ENCODE assay signal across 9 mouse cellular contexts in the genomic region with DNA sequence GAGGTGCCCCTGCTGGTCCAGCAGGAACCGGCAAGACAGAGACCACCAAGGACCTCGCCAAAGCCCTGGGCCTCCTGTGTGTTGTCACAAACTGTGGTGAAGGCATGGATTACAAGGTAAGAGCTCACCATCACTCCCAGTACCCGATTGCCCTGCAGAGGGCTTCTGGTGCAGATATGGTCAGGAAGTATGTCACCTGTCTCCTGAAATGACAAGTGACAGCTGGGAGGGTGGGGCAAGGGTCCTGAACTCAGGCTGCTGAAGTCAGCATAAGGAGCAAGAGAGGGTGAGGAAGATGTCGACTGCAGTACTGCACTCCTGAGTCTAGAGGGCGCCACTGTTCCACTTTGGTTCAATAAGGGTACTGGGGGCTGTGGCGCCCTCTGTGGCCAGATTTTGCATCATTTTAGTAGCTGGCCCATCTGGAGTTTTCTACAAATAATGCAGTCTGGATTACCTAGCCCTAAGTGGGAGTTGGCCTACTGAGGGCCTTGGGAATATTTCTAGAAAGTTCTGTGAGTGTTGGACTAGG. TPM values are rescaled to one million over a fixed set of nuclear protein-coding genes. Genes with fewer than 3 reads are reported as not detected.
DNase-seq lines count a peak whose midpoint lies in the region; ATAC-seq and TF ChIP-seq lines count a peak whose summit lies in the region.
"Had no signal": no experiment of that assay in that cellular context is flagged by ENCODE, and none has a peak within 500 bp of the region (broad histone marks: within the 10 kb centered on the region; RNA-seq: fewer than 3 reads in every experiment).

No protein-coding gene starts in this region.

- no peak for TF ChIP-seq POLR2A in myocyte (IDR thresholded peaks at IDR 0.05; ENCODE audit: insufficient read length, low read depth)

- no peak for ATAC-seq in intestine, embryonic 14.5 days (replicated peaks; ENCODE audit: low FRiP score, low TSS enrichment, low read depth)
- ATAC-seq in intestine, embryonic 15.5 days: no peak

- no peak overlapping the region for H3K4me2 ChIP-seq in intestine, embryonic 14.5 days (ENCODE audit: low read length)
- H3K4me2 ChIP-seq in intestine, embryonic 15.5 days (replicated peaks): no peak overlapping the region
- no peak overlapping the region for H3K4me2 ChIP-seq in myocyte (ENCODE audit: low read depth)

- no peaks in the 10 kb centered on the region for H3K9me3 ChIP-seq in intestine, embryonic 14.5 days (ENCODE audit: control insufficient read depth, low read length)
- H3K9me3 ChIP-seq in intestine, embryonic 15.5 days: no peaks in the 10 kb centered on the region
- no peaks in the 10 kb centered on the region for H3K9me3 ChIP-seq in ES-E14 (ENCODE audit: control insufficient read depth, insufficient read depth, low read depth, low read length)

- H3ac ChIP-seq in myocyte (ENCODE audit: control insufficient read depth, insufficient read length): no peak overlapping the region

- H3K27ac ChIP-seq in intestine, embryonic 14.5 days (ENCODE audit: low read depth): no peak overlapping the region
- H3K27ac ChIP-seq in intestine, embryonic 15.5 days: no peak overlapping the region
- no peak overlapping the region for H3K27ac ChIP-seq in ES-E14 (ENCODE audit: insufficient read depth, low read depth, low read length, poor library complexity, severe bottlenecking)
- H3K27ac ChIP-seq in gastrocnemius, adult 2 months: no peak overlapping the region

- intact Hi-C loops in gastrocnemius, adult 2 months (cut with DNase I): loop anchor here (2.0 kb wide), 1 partner anchor 92 kb away; no protein-coding TSS in a partner anchor

- no peaks in the 10 kb centered on the region for H3K4me1 ChIP-seq in intestine, embryonic 14.5 days (replicated peaks; ENCODE audit: control insufficient read depth, insufficient read depth, low read length)
- H3K4me1 ChIP-seq in intestine, embryonic 15.5 days (replicated peaks): no peaks in the 10 kb centered on the region
- H3K4me1 ChIP-seq in ES-E14 (ENCODE audit: control insufficient read depth in 2 of 2, insufficient read depth in 2 of 2, low read length in 2 of 2, poor library complexity in 1 of 2): peaks cover 0 to 2% of the 10 kb centered on the region in 2 experiments; a peak in 1 of 4 replicates

- H3K79me2 ChIP-seq in myocyte (ENCODE audit: control insufficient read depth, insufficient read depth): no peaks in the 10 kb centered on the region

- no peaks in the 10 kb centered on the region for H3K27me3 ChIP-seq in intestine, embryonic 14.5 days (replicated peaks; ENCODE audit: control insufficient read depth, insufficient read depth, low read length)
- H3K27me3 ChIP-seq in intestine, embryonic 15.5 days (replicated peaks): no peaks in the 10 kb centered on the region
- no peaks in the 10 kb centered on the region for H3K27me3 ChIP-seq in myocyte (ENCODE audit: control insufficient read depth, insufficient read depth, insufficient read length)

- H3K9ac ChIP-seq in intestine, embryonic 14.5 days (ENCODE audit: low read length): no peak overlapping the region
- no peak overlapping the region for H3K9ac ChIP-seq in intestine, embryonic 15.5 days
- H3K9ac ChIP-seq in ES-E14 (ENCODE audit: insufficient read depth, low read depth, low read length, poor library complexity, severe bottlenecking): no peak overlapping the region

- H3K36me3 ChIP-seq in intestine, embryonic 14.5 days (ENCODE audit: control insufficient read depth, insufficient read depth, low read length): no peaks in the 10 kb centered on the region
- no peaks in the 10 kb centered on the region for H3K36me3 ChIP-seq in intestine, embryonic 15.5 days
- no peaks in the 10 kb centered on the region for H3K36me3 ChIP-seq in ES-E14 (ENCODE audit: control insufficient read depth, insufficient read depth, low read length, poor library complexity, severe bottlenecking)
- H3K36me3 ChIP-seq in myocyte (ENCODE audit: control insufficient read depth, insufficient read depth): no peaks in the 10 kb centered on the region

- 59% methylated on average over 6 of the region's 6 CpGs for WGBS in intestine, embryonic 14.5 days
- WGBS in intestine, embryonic 15.5 days: 56% methylated on average over 6 of the region's 6 CpGs

- in situ Hi-C loops in ES-E14 (cut with MboI; ENCODE audit: low sequenced_read_pairs in 2 of 2, unreplicated experiment in 2 of 2): no loop called here

- DNase-seq in intestine, embryonic 14.5 days (ENCODE audit: low spot score): peak; percentile 75
- peak; percentile 88 for DNase-seq in ES-E14 (ENCODE audit: low read depth, low spot score)
- peak; percentile 75 for DNase-seq in cerebellum, adult 11 months
- peak; percentile 54 for DNase-seq in gastrocnemius, adult 2 months
- peak; percentile 9 to 11 for DNase-seq in layer of hippocampus, postnatal 36 days
- DNase-seq in yolk sac, embryonic 10.5 days (ENCODE audit: low spot score): no peak

- no peak overlapping the region for H3K4me3 ChIP-seq in intestine, embryonic 14.5 days (ENCODE audit: low read depth, low read length)
- H3K4me3 ChIP-seq in intestine, embryonic 15.5 days (replicated peaks): no peak overlapping the region
- H3K4me3 ChIP-seq in ES-E14 (ENCODE audit: insufficient read depth in 1 of 2, low read depth in 1 of 2, low read length in 2 of 2, poor library complexity in 1 of 2, severe bottlenecking in 1 of 2) (no peak overlapping the region), myocyte (no peak overlapping the region)
- H3K4me3 ChIP-seq in gastrocnemius, adult 2 months: no peak overlapping the region
- H3K4me3 ChIP-seq: erythroblast, embryonic 14.5 days had no signal

- peak; percentile 78 for TF ChIP-seq CTCF in gastrocnemius, adult 2 months (IDR thresholded peaks at IDR 0.05)

TF ChIP-seq in ES-E14, 5 proteins besides CTCF, POLR2A, EP300 and RAD21:
- TF ChIP-seq ZC3H11A (IDR thresholded peaks at IDR 0.05; ENCODE audit: borderline replicate concordance, low read depth, low read length) (peak; percentile 41; the same call in 1 of the 2 replicates), CHD2 (IDR thresholded peaks at IDR 0.05; ENCODE audit: low read depth, low read length) (no peak), MAFK (IDR thresholded peaks at IDR 0.05; ENCODE audit: insufficient read depth, low read depth, low read length) (peak; percentile 73; the same call in 1 of the 2 replicates)

TF ChIP-seq in myocyte, 11 proteins besides CTCF, POLR2A, EP300 and RAD21:
- TF ChIP-seq MYOD1 (IDR thresholded peaks at IDR 0.05; ENCODE audit: control insufficient read depth in 1 of 3, insufficient read length in 2 of 3, low read depth in 2 of 3) (peak in 2 of 3 experiments; percentile 58 to 74), TCF12 (IDR thresholded peaks at IDR 0.05; ENCODE audit: insufficient read depth, poor library complexity, severe bottlenecking) (no peak), SRF (IDR thresholded peaks at IDR 0.05; ENCODE audit: control insufficient read depth, insufficient read length, low read depth) (no peak), MYOG (IDR thresholded peaks at IDR 0.05; ENCODE audit: control insufficient read depth in 1 of 3, insufficient read depth in 1 of 3, insufficient read length in 2 of 3, low read depth in 2 of 3) (peak in 1 of 3 experiments; percentile 65)
TF ChIP-seq in myocyte: peak in this region for 2.

RNA-seq across cellular contexts. Expression of a gene that starts 52.4 kb away (rescaled TPM):
- polyA plus RNA-seq in intestine, embryonic 14.5 days (2014; fragmentation: Nextera tagmentation; extraction: Ambion mirVana): 0.11 TPM in 2 replicates
- 0.04 and 0.10 TPM in 2 replicates for polyA plus RNA-seq in intestine, embryonic 15.5 days (2015; fragmentation: Nextera tagmentation; extraction: Ambion mirVana)
- total RNA-seq in ES-E14 (2012; rRNA removed): 1.7 and 2.3 TPM in 2 replicates
- under 1 TPM; 0.03 to 0.22 TPM for total RNA-seq in gastrocnemius, adult 2 months (2021)
- under 1 TPM; 0.40 to 0.52 TPM for total RNA-seq in layer of hippocampus, postnatal 36 days (2021)
- 0.08 TPM for polyA plus RNA-seq in myocyte (2012; fragmentation: generic; extraction: Trizol)
